Mouse (Mus musculus) lung, postnatal 14 days (tissue): ENCODE data around the gene Ttc33.
A peak's percentile ranks its signal among the peaks of the same experiment; 100 is the strongest.
"Not testable (repeated sequence)": the region's sequence is repeated elsewhere in the genome, so short reads cannot be mapped to it uniquely, and the experiment has no call there.

ENCODE experiments used
- DNase-seq: peaks from one replicate; pipeline ENCODE4 v3.0.0; 2021

Gene Ttc33

GRCm38 (mm10) chr15:5186293-5186675 is 959 bp downstream of the Ttc33 start:
- no peak for DNase-seq

DNA sequence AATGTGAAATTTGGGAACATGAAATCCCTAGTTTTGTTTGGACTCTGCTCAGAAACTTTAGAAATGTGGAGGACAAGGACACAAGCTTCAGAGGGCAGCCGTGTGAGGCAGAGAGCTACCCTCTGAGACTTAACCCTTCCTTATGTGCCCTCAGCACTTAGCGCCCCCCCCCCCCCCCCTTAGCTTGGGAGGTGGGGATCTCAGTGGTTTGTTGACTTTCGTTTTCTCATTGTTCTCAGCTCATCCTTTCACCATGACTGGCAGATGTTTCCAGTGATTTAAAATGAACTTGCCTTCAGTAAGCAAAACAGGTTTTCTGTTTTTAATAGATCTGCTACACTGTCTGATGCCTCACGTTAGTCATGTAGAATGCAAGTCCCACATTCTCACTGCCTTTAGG is 1.8 kb downstream of the Ttc33 start:
- DNase-seq, result no peak

DNA sequence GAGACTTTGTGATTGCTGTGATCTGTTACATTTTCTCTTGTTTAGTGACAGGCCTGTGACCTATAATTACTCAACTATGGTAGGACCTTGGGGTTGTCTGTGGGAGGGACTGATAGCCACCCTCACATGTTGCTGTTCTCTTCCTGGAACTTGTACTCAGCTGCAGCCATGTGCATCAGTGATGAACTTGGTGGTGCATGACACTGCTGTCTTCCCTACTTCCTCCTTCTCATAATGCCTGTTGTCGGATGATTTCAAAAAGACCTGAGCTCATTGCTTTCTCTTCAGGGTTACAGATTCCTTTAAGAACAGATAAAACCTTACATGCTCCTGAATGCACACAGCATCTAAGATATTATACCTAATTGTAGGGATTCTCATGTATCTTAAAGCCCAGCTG is 2.7 kb downstream of the Ttc33 start:
- DNase-seq, result no peak

- DNase-seq, result peak; percentile 32
Observed at GRCm38 (mm10) chr15:5189504-5190093, 4.3 kb downstream of the Ttc33 start.

DNA sequence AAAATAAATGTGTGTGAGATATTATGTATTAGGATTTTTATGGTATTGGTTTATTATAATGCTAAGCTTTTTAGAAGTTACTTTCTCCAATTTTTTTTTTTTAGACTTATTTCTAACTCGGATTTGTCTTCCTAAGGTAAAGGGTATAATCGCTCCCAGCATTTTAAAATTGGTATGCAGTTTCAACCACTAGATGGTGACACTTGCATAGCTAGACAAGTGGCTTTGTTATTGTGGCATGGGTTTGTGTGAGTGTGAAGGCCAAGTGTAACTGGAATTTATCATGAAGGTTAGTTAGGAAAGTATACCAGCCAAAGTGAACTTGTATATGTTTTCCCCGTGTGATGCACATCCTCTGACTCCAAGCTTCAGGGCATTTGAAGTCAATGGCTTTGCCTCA is 8.5 kb downstream of the Ttc33 start:
- DNase-seq, result no peak

- no peak for DNase-seq
Observed at GRCm38 (mm10) chr15:5194446-5194845, 9.1 kb downstream of the Ttc33 start.

DNA sequence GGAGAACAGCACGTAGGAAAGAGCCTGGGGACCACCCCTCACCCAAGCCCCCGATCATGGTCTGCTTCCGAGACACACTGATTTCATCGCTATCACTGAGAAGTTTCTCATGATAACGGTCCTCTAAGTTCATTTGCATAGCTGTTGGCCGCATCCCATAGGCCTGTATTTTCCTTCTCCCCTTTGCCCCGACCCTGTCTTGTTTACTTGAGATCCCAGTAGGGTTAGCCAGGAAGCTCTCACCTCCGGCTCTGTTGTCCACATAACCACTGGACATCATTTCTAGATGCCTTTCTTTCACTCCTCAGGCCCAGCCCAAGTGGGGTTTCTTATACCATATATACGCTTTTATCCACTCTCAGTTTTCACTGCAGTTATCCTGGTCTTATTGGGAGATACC is 9.6 kb downstream of the Ttc33 start:
- no peak for DNase-seq

DNA sequence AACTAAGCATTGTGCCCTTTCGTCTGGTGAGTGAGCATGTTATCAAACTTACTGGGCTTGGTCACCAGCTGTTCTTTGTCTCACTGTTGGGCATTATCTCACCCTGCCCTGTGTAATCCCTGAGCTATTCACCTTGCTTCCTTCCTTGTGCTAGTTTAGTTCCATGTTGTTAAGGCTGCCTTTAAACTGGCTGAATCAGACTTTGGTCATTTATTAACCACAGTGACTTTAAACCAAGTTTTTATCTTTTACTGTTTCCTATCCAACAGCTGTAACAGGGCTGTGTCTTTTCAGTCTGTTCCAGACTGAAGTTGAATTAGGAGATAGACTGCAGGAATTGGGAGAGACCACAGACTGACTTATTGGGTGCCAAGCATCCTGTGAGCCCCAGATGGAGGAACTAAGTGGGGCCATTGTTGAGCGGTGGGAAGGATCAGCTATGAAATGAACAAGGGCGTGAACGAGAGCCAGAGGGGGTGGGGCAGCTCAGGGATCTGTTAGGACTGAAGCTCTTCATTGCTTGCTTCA is 10.7 kb downstream of the Ttc33 start:
- no peak for DNase-seq

DNA sequence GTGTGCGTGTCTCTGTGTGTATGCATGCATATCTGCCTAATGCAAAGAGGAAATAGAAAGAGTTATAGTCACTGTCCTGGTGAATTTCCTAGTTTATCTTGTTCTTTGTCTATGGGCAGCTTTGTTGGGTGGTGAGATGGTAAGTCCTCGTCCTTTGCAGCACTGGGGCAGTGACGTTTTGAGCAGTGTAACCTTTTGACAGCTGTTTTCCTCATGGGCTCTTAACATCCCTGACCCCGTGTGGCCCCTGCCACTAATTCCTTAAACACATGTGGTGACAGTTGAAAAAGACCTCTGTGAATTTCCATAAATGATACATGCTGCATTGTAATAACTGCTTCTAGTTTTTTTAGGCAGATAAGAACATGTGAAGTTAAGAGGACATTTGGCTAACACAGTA is 11.4 kb downstream of the Ttc33 start:
- no peak for DNase-seq

DNA sequence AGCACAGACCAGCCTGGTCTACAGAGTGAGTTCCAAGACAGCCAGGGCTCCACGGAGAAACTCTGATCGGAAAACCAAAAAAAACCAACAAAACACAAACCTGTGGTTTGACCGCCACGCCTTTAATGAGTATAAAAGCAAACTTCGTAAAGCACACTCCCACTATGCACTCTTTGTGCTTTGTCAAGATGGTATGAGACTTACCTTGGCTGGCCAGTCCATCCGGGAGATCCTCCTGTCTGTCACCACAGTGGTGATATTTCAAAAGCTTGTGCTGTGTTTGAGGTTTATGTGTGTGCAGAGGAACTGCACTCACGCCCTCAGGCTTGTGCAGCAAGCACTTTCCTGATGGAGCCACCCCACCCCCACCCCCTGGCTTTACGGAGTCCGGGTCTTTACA is 19.9 kb downstream of the Ttc33 start:
- DNase-seq, result no peak

- DNase-seq, result no peak
Observed at GRCm38 (mm10) chr15:5209116-5209515, 23.8 kb downstream of the Ttc33 start.

GRCm38 (mm10) chr15:5220491-5220890 is 35.2 kb downstream of the Ttc33 start:
- DNase-seq, result no peak

DNA sequence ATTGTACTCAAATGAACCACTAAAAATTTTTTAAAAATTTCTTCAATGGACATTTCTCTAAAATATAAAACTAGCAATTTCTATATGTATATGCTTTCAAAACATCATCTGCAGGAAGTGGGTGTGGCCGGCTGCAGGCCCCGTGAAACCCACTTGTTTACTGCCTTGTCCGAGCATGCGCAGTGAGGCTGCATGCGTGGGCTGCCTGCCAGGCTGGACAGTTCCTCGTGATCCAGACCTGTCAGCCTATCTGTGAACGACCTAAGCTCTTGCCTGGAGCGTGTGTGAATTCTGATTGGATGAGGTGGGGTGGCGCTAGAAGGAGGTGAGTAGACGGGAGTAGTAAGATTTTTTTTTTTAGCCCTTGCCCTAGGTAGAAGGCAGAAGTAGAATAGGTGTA is 45.4 kb downstream of the Ttc33 start:
- DNase-seq, result not testable (repeated sequence)

- DNase-seq, result no peak
Observed at GRCm38 (mm10) chr15:5234659-5235058, 49.3 kb downstream of the Ttc33 start.

GRCm38 (mm10) chr15:5235527-5235926 is 50.2 kb downstream of the Ttc33 start:
- peak; percentile 31 for DNase-seq

GRCm38 (mm10) chr15:5236538-5236937 is 51.2 kb downstream of the Ttc33 start:
- peak; percentile 87 for DNase-seq

DNA sequence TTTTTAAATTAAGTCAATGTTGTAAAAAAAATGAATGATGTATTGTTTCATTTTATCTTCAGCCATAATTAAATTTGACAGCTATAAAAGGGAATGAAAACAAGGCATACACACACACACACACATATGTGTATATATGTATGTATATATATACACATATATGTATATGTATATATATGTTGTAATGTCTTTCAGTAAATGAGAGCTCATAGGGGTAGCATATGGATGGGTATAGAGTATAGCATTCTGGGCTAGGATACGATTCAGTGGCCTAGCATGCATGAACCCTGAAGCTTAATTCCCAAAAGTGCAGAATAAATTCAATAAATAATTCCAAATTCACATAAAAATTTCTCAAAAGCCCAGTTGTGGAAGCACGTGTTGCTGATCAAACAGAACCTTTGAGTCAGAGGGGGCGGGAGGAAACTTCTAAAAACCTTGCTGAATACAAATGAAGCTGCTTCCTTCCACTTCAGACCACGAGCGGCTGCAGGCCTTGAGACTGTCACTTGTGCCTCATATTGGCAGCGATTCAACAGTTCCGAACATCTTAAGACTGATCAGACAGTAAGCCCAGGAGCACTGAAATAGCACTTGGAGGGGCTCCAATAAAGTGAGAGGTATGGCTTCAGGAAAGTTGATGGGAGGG is 51.8 kb downstream of the Ttc33 start:
- no peak for DNase-seq

GRCm38 (mm10) chr15:5238073-5238472 is 52.7 kb downstream of the Ttc33 start:
- no peak for DNase-seq

DNA sequence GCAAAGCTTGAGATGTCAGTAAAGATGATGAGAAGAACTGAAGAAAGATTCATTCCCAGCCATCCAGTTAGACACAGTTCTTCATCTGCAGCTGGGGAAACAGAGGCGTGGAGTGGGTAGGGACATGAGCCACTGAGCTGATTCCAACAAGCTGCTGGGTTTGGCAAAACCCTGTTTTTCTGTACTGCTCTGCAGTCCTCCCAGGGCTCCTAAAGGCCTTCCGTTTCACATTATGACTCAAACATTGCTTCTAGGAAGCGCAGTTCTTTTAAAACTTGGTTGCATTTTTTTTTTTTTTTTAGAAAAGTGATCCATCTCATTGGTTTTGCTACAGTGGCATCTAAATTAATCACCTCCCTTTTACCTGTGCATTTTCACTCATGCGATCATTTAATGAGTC is 53.2 kb downstream of the Ttc33 start:
- no peak for DNase-seq

- DNase-seq, result no peak
Observed at GRCm38 (mm10) chr15:5239361-5239760, 54.0 kb downstream of the Ttc33 start.

- no peak for DNase-seq
Observed at GRCm38 (mm10) chr15:5239901-5240300, 54.6 kb downstream of the Ttc33 start.

- no peak for DNase-seq
Observed at GRCm38 (mm10) chr15:5240360-5240759, 55.0 kb downstream of the Ttc33 start.

DNA sequence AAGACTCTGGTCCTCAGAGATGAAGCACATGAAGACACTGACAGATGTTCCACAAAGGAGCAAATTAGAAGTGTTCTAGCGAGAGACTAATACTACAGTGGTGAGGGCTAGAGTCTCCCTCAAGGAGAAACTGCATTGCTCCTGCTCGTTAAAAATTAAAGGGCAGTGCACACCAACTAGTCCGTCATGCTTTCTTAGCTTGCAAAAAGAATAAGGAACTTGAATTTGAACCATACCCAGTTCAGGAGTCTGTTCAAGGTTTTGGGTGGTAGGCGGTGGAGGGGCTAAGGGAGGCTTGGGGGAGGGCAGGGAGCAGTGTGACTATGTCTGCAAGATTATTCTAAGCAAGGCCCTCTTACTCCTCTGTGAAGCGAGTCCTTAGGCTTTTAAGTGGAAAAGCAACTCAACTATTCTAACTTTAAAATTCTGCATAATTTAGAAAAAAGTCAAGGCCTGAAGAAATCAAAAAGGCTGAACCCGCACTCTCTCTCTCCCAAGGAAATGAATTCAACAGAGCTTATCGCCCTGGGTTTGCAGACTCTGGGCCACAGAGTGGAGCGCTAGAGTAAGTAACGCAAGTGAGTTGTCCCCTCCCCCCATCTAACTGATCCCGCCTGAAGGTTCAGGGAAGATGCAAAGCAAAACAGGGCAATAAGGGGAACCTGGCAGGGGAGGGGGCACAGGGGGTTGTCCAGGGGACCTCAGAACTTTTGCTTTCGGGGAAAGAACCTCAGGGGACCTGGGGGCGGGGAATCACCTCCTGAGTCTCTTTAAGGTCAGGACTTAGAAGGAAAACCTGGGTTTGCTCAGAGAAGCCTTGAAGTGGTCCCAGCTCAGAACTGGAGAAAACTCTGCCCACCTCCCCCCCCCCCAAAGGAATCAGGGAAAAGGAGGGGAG is 56.2 kb downstream of the Ttc33 start:
- DNase-seq, result peak; percentile 23
